Mouse (Mus musculus) heart, embryonic 12.5 days (tissue): ENCODE data around the gene Lyve1. TPM values are rescaled to one million over a fixed set of nuclear protein-coding genes. Genes with fewer than 3 reads are reported as not detected.

Experiments
- ATAC-seq: fragments of 200-750 bp; cut with Nextera tagmentation; 2 replicates; pipeline ENCODE4 v1.8.0; 2017; ENCODE audit warnings: moderate TSS enrichment, moderate library complexity; ENCODE audit not compliant: insufficient number of reproducible peaks, low FRiP score
- H3K27ac ChIP-seq: fragments of 300-500 bp; sonication (generic); 2 replicates; pipeline ENCODE4 v1.5.1; 2016; ENCODE audit warnings: mild to moderate bottlenecking, moderate library complexity; ENCODE audit not compliant: poor library complexity, severe bottlenecking
- H3K27me3 ChIP-seq: fragments of 300-500 bp; sonication (generic); replicated peaks from 2 replicates; pipeline ENCODE4 v1.6.1; 2016; ENCODE audit warnings: mild to moderate bottlenecking, moderate library complexity
- H3K36me3 ChIP-seq: fragments of 300-500 bp; sonication (generic); 2 replicates; pipeline ENCODE4 v1.6.1; 2016; ENCODE audit warnings: mild to moderate bottlenecking, moderate library complexity
- H3K4me1 ChIP-seq: fragments of 300-500 bp; sonication (generic); replicated peaks from 2 replicates; pipeline ENCODE4 v1.6.1; 2016; ENCODE audit warnings: mild to moderate bottlenecking
- H3K4me2 ChIP-seq: fragments of 300-500 bp; sonication (generic); 2 replicates; pipeline ENCODE4 v1.6.1; 2016; ENCODE audit warnings: mild to moderate bottlenecking, moderate library complexity
- H3K4me3 ChIP-seq: fragments of 300-500 bp; sonication (generic); 2 replicates; pipeline ENCODE4 v1.5.1; 2016; ENCODE audit warnings: mild to moderate bottlenecking
- H3K9ac ChIP-seq: fragments of 300-500 bp; sonication (generic); 2 replicates; pipeline ENCODE4 v1.6.1; 2016; ENCODE audit warnings: mild to moderate bottlenecking, moderate library complexity
- H3K9me3 ChIP-seq: fragments of 300-500 bp; sonication (generic); replicated peaks from 2 replicates; pipeline ENCODE4 v1.6.1; 2016; ENCODE audit warnings: mild to moderate bottlenecking, moderate library complexity
- WGBS: fragments of 180-500 bp; shearing (Covaris S2); methylation state at CpG from one replicate; pipeline ENCODE4 v1.1.7; 2016; 5-methylcytosine and 5-hydroxymethylcytosine counted together
- microRNA-seq: library from miRNA; unstranded; fragments of <30 nt; microRNA quantifications from one replicate; pipeline ENCODE4, GENCODE M21; 2017
- polyA plus RNA-seq: library from polyadenylated mRNA; unstranded; fragments of >200 nt; fragmentation: Nextera tagmentation; extraction: Ambion mirVana; gene quantifications from 2 replicates; pipeline ENCODE4 v1.2.1, GENCODE M21; 2016

Gene Lyve1
- polyA plus RNA-seq, 1 experiment from 2014 or later: 3.6 TPM

- no peak overlapping the region for H3K4me2 ChIP-seq
- H3K4me1 ChIP-seq: peaks cover 5% of the 10 kb centered on the region
- no peak overlapping the region for H3K4me3 ChIP-seq
- no peak overlapping the region for H3K9ac ChIP-seq
- H3K27ac ChIP-seq: no peak overlapping the region
- peaks cover 16% of the 10 kb centered on the region for H3K36me3 ChIP-seq
- WGBS: 81% methylated on average over 18 of the region's 18 CpGs
- H3K27me3 ChIP-seq: no peaks in the 10 kb centered on the region
- ATAC-seq: no peak
- H3K9me3 ChIP-seq: no peaks in the 10 kb centered on the region
Measured at GRCm38 (mm10) chr7:110809585-110810557, 53.2 kb downstream of the Lyve1 start.

DNA sequence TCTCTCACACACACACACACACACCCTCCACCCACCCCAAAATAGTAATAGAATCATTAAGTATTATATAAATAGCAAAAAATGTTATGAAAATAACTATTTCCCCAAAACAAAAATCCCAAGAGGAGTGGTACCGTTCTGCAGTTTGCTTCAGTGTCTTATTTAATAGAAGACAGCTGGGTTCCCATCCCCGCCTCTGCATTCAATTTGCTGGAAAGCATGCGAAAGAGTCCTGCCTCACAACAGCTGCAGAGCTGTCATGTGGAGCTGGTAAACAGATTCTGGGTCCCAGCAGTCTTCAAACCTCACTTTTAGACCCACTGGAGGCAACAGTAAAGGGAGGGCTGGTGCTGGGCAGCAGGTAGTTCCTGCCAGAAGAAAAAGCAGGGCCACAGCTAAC, 54.1 kb downstream of the Lyve1 start:
- no peak for ATAC-seq
- WGBS: 68% methylated on average over 3 of the region's 3 CpGs
- Histone ChIP-seq H3K36me3 (peaks cover 22% of the 10 kb centered on the region), H3K27me3 (no peaks in the 10 kb centered on the region), H3K9ac (no peak overlapping the region), H3K4me3 (no peak overlapping the region), H3K4me1 (peaks cover 5% of the 10 kb centered on the region), H3K27ac (no peak overlapping the region), H3K4me2 (no peak overlapping the region), H3K9me3 (no peaks in the 10 kb centered on the region)

DNA sequence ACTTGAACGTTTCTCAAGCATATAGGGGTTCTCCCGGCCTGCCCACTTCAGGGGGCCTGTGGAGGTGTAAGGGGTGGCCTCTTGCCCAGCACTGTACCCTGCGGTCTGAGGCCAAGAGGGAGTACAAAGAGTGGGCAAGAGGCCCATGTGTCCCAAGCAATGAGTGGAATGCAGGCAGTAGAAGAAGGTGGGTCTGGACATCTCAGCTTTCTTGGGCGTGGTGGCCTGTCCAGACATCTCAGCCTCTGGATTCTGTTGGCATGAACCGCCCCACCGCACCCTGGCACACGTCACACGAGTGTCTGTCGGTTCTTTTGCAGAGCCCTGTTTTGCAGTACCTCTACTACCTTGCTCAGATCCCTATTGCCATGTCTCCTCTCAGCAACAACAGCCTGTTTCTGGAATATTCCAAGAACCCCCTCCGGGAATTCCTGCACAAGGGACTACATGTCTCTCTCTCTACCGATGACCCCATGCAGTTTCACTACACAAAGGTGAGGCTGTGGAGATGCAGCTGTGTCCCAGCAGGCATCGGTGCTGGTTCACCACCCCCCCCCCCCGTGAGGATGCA, 55.5 kb downstream of the Lyve1 start:
- Histone ChIP-seq H3K27me3 (no peaks in the 10 kb centered on the region), H3K27ac (no peak overlapping the region), H3K9ac (no peak overlapping the region), H3K4me1 (peaks cover 5% of the 10 kb centered on the region), H3K4me3 (no peak overlapping the region), H3K36me3 (peaks cover 17% of the 10 kb centered on the region), H3K9me3 (no peaks in the 10 kb centered on the region), H3K4me2 (no peak overlapping the region)
- no peak for ATAC-seq
- WGBS: 87% methylated on average over 13 of the region's 13 CpGs

DNA sequence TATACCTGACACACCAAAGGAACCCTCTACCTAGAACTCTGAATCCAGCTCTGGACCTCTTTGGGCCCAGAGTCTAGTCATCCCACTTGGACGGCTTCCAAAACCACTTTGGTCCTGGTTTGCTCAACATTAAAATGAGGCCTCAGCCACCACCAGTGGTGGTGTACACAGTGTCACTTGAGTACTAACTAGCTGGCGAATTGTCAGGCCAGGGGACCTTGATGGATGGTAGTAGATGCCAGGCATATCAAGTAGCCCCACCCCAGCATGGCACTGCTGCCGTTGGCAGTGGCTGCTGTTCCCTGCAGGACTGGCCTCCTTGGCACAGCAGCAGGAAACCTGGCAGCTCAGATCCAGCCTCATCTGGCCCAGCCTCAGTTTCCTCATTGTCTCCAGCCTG, 58.8 kb downstream of the Lyve1 start:
- Histone ChIP-seq H3K27me3 (no peaks in the 10 kb centered on the region), H3K4me3 (no peak overlapping the region), H3K4me1 (peaks cover 5% of the 10 kb centered on the region), H3K9me3 (no peaks in the 10 kb centered on the region), H3K9ac (no peak overlapping the region), H3K27ac (no peak overlapping the region), H3K4me2 (no peak overlapping the region), H3K36me3 (peaks cover 7% of the 10 kb centered on the region)
- no peak for ATAC-seq
- 64% methylated on average over 3 of the region's 3 CpGs for WGBS

GRCm38 (mm10) chr7:110803131-110803530, 59.9 kb downstream of the Lyve1 start:
- Histone ChIP-seq H3K27ac (no peak overlapping the region), H3K27me3 (no peaks in the 10 kb centered on the region), H3K36me3 (peaks cover 7% of the 10 kb centered on the region), H3K4me1 (peaks cover 9% of the 10 kb centered on the region), H3K4me2 (no peak overlapping the region), H3K9ac (no peak overlapping the region), H3K4me3 (no peak overlapping the region), H3K9me3 (no peaks in the 10 kb centered on the region)
- 90% methylated on average over 10 of the region's 10 CpGs for WGBS
- no peak for ATAC-seq

- WGBS: under 1% methylated on average over 4 of the region's 4 CpGs
- Histone ChIP-seq H3K9me3 (no peaks in the 10 kb centered on the region), H3K4me1 (0 out of 2 replicates have a peak, but pooled peaks cover 7% of the 10 kb centered on the region), H3K4me2 (no peak overlapping the region), H3K36me3 (peaks cover 7% of the 10 kb centered on the region), H3K27me3 (no peaks in the 10 kb centered on the region), H3K9ac (no peak overlapping the region), H3K27ac (no peak overlapping the region), H3K4me3 (no peak overlapping the region)
- ATAC-seq: no peak
Measured at GRCm38 (mm10) chr7:110801028-110801427, 62.0 kb downstream of the Lyve1 start.

Small RNA genes within 50 kb of the gene (microRNA-seq; reads per million reads assigned to microRNA genes)
- not detected for gene Gm47282

Other genes starting within 250 kb of the Lyve1 start
- gene Sbf2, start 248.3 kb downstream of the Lyve1 start, polyA plus RNA-seq: 39.2 and 43.3 TPM in 2 replicates
- gene Adm, start 235.6 kb downstream of the Lyve1 start, polyA plus RNA-seq: 10.1 and 10.9 TPM in 2 replicates
- gene Ampd3, start 95.0 kb downstream of the Lyve1 start, polyA plus RNA-seq: 8.2 and 9.4 TPM in 2 replicates
- gene Rnf141, start 18.8 kb downstream of the Lyve1 start, polyA plus RNA-seq: 35.5 and 37.9 TPM in 2 replicates
- 5.7 and 8.0 TPM in 2 replicates for gene Mrvi1, start 119.2 kb upstream of the Lyve1 start, polyA plus RNA-seq
- 47.3 and 49.7 TPM in 2 replicates for gene Ctr9, start 165.7 kb upstream of the Lyve1 start, polyA plus RNA-seq
- 852 and 867 TPM in 2 replicates for gene Eif4g2, start 219.8 kb upstream of the Lyve1 start, polyA plus RNA-seq